Mouse (Mus musculus): ENCODE results near the gene Agrp.

Agrp gene

DNA sequence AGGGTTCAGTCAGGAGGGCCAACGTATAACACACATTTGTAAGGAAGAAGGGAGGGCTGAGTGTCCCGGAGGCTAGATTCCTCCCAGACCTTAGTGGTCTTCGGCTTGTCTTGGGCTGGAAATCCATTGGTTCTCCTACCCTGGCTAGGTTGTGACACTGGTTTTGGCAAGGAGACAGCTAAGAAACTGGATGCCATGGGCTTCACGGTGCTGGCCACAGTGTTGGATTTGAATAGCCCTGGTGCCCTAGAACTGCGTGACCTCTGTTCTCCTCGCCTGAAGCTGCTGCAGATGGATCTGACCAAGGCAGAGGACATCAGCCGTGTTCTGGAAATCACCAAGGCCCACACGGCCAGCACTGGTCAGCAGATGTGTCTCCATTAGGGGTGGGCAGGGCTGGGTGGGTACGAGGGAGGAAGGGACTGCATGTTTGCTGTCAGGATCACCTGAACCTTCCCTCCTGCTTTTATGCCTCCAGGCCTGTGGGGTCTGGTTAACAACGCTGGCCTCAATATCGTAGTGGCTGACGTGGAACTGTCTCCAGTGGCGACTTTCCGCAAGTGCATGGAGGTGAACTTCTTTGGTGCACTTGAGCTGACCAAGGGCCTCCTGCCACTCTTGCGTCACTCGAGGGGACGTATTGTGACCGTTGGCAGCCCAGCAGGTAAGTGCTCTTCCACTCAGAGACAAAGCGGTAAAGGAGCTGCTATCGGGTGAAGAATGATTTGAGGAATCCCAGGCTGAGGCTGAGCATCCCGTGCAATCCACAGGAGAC is 115.0 kb downstream of the Agrp start:
- DNase-seq (ENCODE audit: low read depth in 2 of 2, low spot score in 2 of 2) = no peak

DNA sequence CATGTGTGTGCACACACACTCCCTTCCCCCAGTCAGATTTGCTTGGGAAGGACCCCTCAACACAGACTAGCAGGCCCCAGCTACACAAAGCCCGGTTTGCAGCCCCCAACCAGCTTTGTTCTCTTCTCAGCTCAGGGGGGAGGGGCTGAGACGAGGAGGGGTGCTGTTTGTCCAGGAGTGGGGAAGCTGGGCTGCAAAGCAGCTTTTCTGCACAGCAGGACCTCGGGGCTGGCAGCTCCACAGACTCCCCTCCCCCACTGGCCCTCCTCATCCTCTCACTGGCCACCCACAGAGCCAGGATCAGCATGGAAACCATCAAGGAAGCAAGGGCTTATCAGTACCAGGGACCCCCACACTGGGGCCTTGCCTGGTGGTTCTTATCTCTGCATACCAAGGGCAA is 116.1 kb downstream of the Agrp start:
- no peak for DNase-seq (ENCODE audit: low read depth in 2 of 2, low spot score in 2 of 2)

DNA sequence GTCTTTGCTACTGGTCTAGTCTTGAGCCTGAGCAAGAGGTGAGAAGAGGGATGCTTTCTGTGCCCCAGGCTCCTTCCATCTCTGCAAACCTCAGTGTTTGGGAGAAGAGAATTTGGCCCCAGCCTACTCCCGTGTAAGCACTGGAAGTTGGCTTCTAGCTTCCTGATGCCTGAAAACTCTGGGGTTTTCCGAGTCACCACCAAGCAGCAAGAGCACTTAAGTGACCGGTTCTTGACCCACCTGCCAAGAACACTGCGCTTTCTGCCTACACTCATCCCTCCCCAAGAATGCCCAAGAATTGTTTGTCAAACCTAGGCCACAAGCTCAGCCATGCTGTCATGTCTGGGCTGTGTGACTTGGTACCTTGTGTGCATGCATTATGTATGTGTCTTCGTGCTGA is 116.7 kb downstream of the Agrp start:
- no peak for DNase-seq (ENCODE audit: low read depth in 2 of 2, low spot score in 2 of 2)

GRCm38 (mm10) chr8:105519591-105519990 is 117.6 kb downstream of the Agrp start:
- no peak for DNase-seq (ENCODE audit: low read depth in 2 of 2, low spot score in 2 of 2)

DNA sequence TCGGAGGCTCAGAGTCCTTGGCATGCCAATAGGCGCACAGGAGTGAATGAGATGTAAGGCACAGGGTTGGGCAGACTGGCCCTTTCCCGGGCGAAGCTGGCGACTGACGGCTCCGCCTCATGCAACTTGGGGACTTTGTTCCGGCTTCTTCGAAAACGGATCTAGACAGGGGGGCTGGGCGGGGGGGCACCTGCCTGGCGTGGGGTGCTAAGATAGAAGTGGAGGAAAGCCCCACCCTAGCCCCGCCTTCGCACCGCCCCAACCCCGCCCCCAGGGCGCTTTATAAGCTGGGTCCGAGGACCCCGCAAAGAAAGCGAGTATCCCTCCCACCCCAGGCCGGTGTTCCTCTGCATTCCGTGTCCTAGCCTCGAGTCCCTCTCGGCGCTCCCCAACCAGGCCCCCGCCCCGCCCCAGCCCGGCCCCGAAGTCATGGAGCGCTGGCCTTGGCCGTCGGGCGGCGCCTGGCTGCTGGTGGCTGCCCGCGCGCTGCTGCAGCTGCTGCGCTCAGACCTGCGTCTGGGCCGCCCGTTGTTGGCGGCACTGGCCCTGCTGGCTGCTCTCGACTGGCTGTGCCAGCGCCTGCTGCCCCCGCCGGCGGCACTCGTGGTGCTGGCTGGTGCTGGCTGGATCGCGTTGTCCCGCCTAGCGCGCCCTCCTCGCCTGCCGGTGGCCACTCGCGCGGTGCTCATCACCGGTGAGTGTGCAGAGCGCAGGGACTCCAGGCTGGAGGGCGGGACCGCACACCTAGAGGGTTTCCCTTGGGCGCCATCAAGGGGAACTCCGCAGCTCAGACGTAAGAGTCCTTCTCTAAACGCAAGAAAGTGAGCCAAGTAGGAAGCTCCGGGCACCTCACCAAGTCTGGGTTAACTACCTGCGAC is 118.5 kb downstream of the Agrp start, which contains the start of gene Hsd11b2:
TSS of gene Hsd11b2 (plus strand) at position 320 of the 878 bp plus-strand sequence.
- peak; percentile 47 to 48 for DNase-seq (ENCODE audit: low read depth in 2 of 2, low spot score in 2 of 2)

GRCm38 (mm10) chr8:105517346-105517745 is 119.8 kb downstream of the Agrp start:
- no peak for DNase-seq (ENCODE audit: low read depth in 2 of 2, low spot score in 2 of 2)

Data from CD8-positive naive resting alpha-beta T cell, adult 2 months (primary cell).